Mouse (Mus musculus): ENCODE results near the gene Fcrl5. TPM values are rescaled to one million over a fixed set of nuclear protein-coding genes. Genes with fewer than 3 reads are reported as not detected.

Fcrl5 gene
- polyA plus RNA-seq, 1 experiment from 2014 or later = not detected

- no peak overlapping the region for H3K9ac ChIP-seq (ENCODE audit: low read length)
- H3K4me3 ChIP-seq (ENCODE audit: low read depth, low read length) = no peak overlapping the region
- no peaks in the 10 kb centered on the region for H3K9me3 ChIP-seq (ENCODE audit: control insufficient read depth, low read length)
- ATAC-seq (ENCODE audit: low FRiP score, low TSS enrichment) (peak; percentile 81), DNase-seq (ENCODE audit: low spot score) (peak; percentile 86)
- WGBS = 29% methylated on average over 4 of the region's 4 CpGs
- H3K4me2 ChIP-seq (replicated peaks; ENCODE audit: low read depth) = no peak overlapping the region
- TF ChIP-seq EP300 (optimal IDR thresholded peaks at IDR 0.05) (no peak), CTCF (IDR thresholded peaks at IDR 0.05; ENCODE audit: low read depth) (no peak)
- H3K27me3 ChIP-seq (ENCODE audit: control insufficient read depth, insufficient read depth, low read length) = no peaks in the 10 kb centered on the region
- H3K4me1 ChIP-seq (replicated peaks; ENCODE audit: control insufficient read depth, insufficient read depth) = 0 out of 2 replicates have a peak, but pooled peaks cover 4% of the 10 kb centered on the region
- peak overlapping the region; percentile 45; the same call in 1 of the 2 replicates for H3K27ac ChIP-seq (replicated peaks)
- H3K36me3 ChIP-seq (ENCODE audit: control insufficient read depth, insufficient read depth, low read length) = no peaks in the 10 kb centered on the region
Measured at GRCm38 (mm10) chr3:87509061-87509460, 73.5 kb downstream of the Fcrl5 start.

- Histone ChIP-seq H3K4me1 (replicated peaks; ENCODE audit: control insufficient read depth, insufficient read depth) (0 out of 2 replicates have a peak, but pooled peaks cover 4% of the 10 kb centered on the region), H3K27ac (replicated peaks) (no peak overlapping the region), H3K36me3 (ENCODE audit: control insufficient read depth, insufficient read depth, low read length) (no peaks in the 10 kb centered on the region), H3K9ac (ENCODE audit: low read length) (no peak overlapping the region), H3K9me3 (ENCODE audit: control insufficient read depth, low read length) (no peaks in the 10 kb centered on the region), H3K4me2 (replicated peaks; ENCODE audit: low read depth) (no peak overlapping the region), H3K4me3 (ENCODE audit: low read depth, low read length) (no peak overlapping the region), H3K27me3 (ENCODE audit: control insufficient read depth, insufficient read depth, low read length) (no peaks in the 10 kb centered on the region)
- whole genome bisulfite sequencing = 88% methylated on average over 9 of the region's 9 CpGs
- TF ChIP-seq EP300 (optimal IDR thresholded peaks at IDR 0.05) (no peak), CTCF (IDR thresholded peaks at IDR 0.05; ENCODE audit: low read depth) (no peak)
- DNase-seq (ENCODE audit: low spot score) = no peak
- ATAC-seq (ENCODE audit: low FRiP score, low TSS enrichment) = no peak
Measured at GRCm38 (mm10) chr3:87510832-87511231, 75.3 kb downstream of the Fcrl5 start.

- Histone ChIP-seq H3K4me2 (replicated peaks; ENCODE audit: low read depth) (0 out of 2 replicates have a peak overlapping the region, but pooled peaks have one; percentile 17), H3K27me3 (ENCODE audit: control insufficient read depth, insufficient read depth, low read length) (no peaks in the 10 kb centered on the region), H3K9ac (ENCODE audit: low read length) (no peak overlapping the region), H3K36me3 (ENCODE audit: control insufficient read depth, insufficient read depth, low read length) (no peaks in the 10 kb centered on the region), H3K9me3 (ENCODE audit: control insufficient read depth, low read length) (no peaks in the 10 kb centered on the region), H3K27ac (replicated peaks) (no peak overlapping the region), H3K4me1 (replicated peaks; ENCODE audit: control insufficient read depth, insufficient read depth) (0 out of 2 replicates have a peak, but pooled peaks cover 4% of the 10 kb centered on the region), H3K4me3 (ENCODE audit: low read depth, low read length) (no peak overlapping the region)
- peak; percentile 60 for DNase-seq (ENCODE audit: low spot score)
- TF ChIP-seq CTCF (IDR thresholded peaks at IDR 0.05; ENCODE audit: low read depth) (no peak), EP300 (optimal IDR thresholded peaks at IDR 0.05) (no peak)
- 33% methylated on average over 16 of the region's 16 CpGs for WGBS
- peak; percentile 33; the same call in 1 of the 2 replicates for ATAC-seq (ENCODE audit: low FRiP score, low TSS enrichment)
Measured at GRCm38 (mm10) chr3:87511971-87512765, 76.6 kb downstream of the Fcrl5 start.

GRCm38 (mm10) chr3:87515567-87516081, 80.1 kb downstream of the Fcrl5 start:
- no peak overlapping the region for H3K4me3 ChIP-seq (ENCODE audit: low read depth, low read length)
- peak; percentile 36 for DNase-seq (ENCODE audit: low spot score)
- H3K9ac ChIP-seq (ENCODE audit: low read length) = 0 out of 2 replicates have a peak overlapping the region, but pooled peaks have one; percentile 41
- no peaks in the 10 kb centered on the region for H3K27me3 ChIP-seq (ENCODE audit: control insufficient read depth, insufficient read depth, low read length)
- H3K36me3 ChIP-seq (ENCODE audit: control insufficient read depth, insufficient read depth, low read length) = no peaks in the 10 kb centered on the region
- 30% methylated on average over 13 of the region's 13 CpGs for WGBS
- peak overlapping the region; percentile 27; the same call in 1 of the 2 replicates for H3K4me2 ChIP-seq (replicated peaks; ENCODE audit: low read depth)
- TF ChIP-seq CTCF (IDR thresholded peaks at IDR 0.05; ENCODE audit: low read depth) (no peak), EP300 (optimal IDR thresholded peaks at IDR 0.05) (no peak)
- H3K4me1 ChIP-seq (replicated peaks; ENCODE audit: control insufficient read depth, insufficient read depth) = no peaks in the 10 kb centered on the region
- H3K27ac ChIP-seq (replicated peaks) = 0 out of 2 replicates have a peak overlapping the region, but pooled peaks have one; percentile 65
- peak; percentile 83 for ATAC-seq (ENCODE audit: low FRiP score, low TSS enrichment)
- no peaks in the 10 kb centered on the region for H3K9me3 ChIP-seq (ENCODE audit: control insufficient read depth, low read length)

GRCm38 (mm10) chr3:87518425-87518824, 82.9 kb downstream of the Fcrl5 start:
- Histone ChIP-seq H3K27me3 (ENCODE audit: control insufficient read depth, insufficient read depth, low read length) (no peaks in the 10 kb centered on the region), H3K9me3 (ENCODE audit: control insufficient read depth, low read length) (no peaks in the 10 kb centered on the region), H3K27ac (replicated peaks) (0 out of 2 replicates have a peak overlapping the region, but pooled peaks have one; percentile 40), H3K4me2 (replicated peaks; ENCODE audit: low read depth) (no peak overlapping the region), H3K4me1 (replicated peaks; ENCODE audit: control insufficient read depth, insufficient read depth) (no peaks in the 10 kb centered on the region), H3K36me3 (ENCODE audit: control insufficient read depth, insufficient read depth, low read length) (no peaks in the 10 kb centered on the region), H3K4me3 (ENCODE audit: low read depth, low read length) (no peak overlapping the region), H3K9ac (ENCODE audit: low read length) (no peak overlapping the region)
- ATAC-seq (ENCODE audit: low FRiP score, low TSS enrichment) = no peak
- DNase-seq (ENCODE audit: low spot score) = no peak
- TF ChIP-seq CTCF (IDR thresholded peaks at IDR 0.05; ENCODE audit: low read depth) = no peak
- TF ChIP-seq EP300 (optimal IDR thresholded peaks at IDR 0.05) = no peak

- Histone ChIP-seq H3K4me3 (ENCODE audit: low read depth, low read length) (no peak overlapping the region), H3K27ac (replicated peaks) (no peak overlapping the region), H3K4me1 (replicated peaks; ENCODE audit: control insufficient read depth, insufficient read depth) (no peaks in the 10 kb centered on the region), H3K36me3 (ENCODE audit: control insufficient read depth, insufficient read depth, low read length) (no peaks in the 10 kb centered on the region), H3K4me2 (replicated peaks; ENCODE audit: low read depth) (no peak overlapping the region), H3K9ac (ENCODE audit: low read length) (no peak overlapping the region), H3K9me3 (ENCODE audit: control insufficient read depth, low read length) (no peaks in the 10 kb centered on the region), H3K27me3 (ENCODE audit: control insufficient read depth, insufficient read depth, low read length) (no peaks in the 10 kb centered on the region)
- no peak for DNase-seq (ENCODE audit: low spot score)
- no peak for ATAC-seq (ENCODE audit: low FRiP score, low TSS enrichment)
- WGBS = 63% methylated on average over 4 of the region's 4 CpGs
- TF ChIP-seq CTCF (IDR thresholded peaks at IDR 0.05; ENCODE audit: low read depth) (no peak), EP300 (optimal IDR thresholded peaks at IDR 0.05) (no peak)
Measured at GRCm38 (mm10) chr3:87521126-87521525, 85.6 kb downstream of the Fcrl5 start.

Measured in stomach, postnatal 0 days (tissue).